Mouse (Mus musculus): ENCODE data around the gene Togaram1. TPM values are rescaled to one million over a fixed set of nuclear protein-coding genes. Genes with fewer than 3 reads are reported as not detected.
A peak's percentile ranks its signal among the peaks of the same experiment; 100 is the strongest.

Togaram1 gene
- polyA plus RNA-seq, 1 experiment: 1.2 TPM

DNA sequence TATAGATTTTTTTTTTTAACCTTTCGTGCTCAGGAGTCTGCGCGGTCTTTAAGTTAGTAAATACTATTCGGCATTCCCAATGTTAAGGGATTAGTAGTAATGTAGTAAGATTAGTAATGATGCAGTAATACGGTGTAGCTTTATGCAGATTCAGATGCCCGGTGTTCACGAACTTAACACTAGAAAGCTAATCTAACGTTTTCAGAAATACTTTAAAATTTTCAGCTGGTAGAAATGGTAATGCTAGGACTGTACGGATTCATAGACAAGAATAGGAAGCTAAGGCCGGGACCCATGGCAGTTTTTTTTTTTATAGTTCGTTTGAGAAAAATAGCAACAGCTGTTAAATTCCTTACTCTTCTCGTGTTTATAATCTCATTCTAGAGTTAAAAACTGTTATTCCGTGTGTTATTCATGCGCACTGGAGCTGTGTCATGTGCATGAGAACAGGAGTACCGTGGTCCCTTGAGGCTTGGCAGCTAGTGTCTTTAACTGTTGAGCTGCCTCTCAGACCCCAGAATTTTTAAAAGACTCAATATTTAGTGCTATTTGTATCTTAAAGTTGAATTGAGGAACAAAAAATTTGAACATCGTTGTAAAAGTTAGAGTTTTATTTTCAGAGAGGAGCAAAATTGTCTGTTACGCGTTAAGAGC is 71.4 kb downstream of the Togaram1 start:
- H3K36me3 ChIP-seq (replicated peaks; ENCODE audit: low read length): peaks cover 11% of the 10 kb centered on the region
- no peaks in the 10 kb centered on the region for H3K27me3 ChIP-seq (replicated peaks)
- peak overlapping the region; percentile 99 for H3K4me3 ChIP-seq (replicated peaks)
- H3K9me3 ChIP-seq: no peaks in the 10 kb centered on the region
- peaks cover 22% of the 10 kb centered on the region for H3K4me1 ChIP-seq
- TF ChIP-seq FLI1 (IDR thresholded peaks at IDR 0.05; ENCODE audit: low read length) (no peak), GATA1 (IDR thresholded peaks at IDR 0.05; ENCODE audit: borderline replicate concordance, low read length) (no peak)

DNA sequence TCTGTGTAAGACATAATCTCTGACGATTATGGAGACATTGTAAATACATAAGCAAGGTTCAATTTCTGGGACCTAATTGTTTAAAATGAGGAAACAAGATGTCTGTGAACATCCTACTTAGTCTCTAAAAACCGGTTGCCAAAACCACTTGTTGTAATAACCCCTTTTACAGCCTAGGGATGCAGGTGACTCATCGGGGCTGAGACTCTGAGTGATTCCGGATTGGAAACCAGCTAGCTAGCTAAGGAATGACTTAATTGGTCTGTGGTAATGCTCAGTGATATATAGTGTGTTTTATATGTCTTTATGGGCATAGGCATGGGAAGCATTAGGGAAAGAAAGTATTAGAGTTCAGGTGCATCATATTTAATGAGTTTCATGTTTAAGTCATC is 71.9 kb downstream of the Togaram1 start:
- TF ChIP-seq FLI1 (IDR thresholded peaks at IDR 0.05; ENCODE audit: low read length): no peak
- TF ChIP-seq GATA1 (IDR thresholded peaks at IDR 0.05; ENCODE audit: borderline replicate concordance, low read length): no peak
- peak overlapping the region; percentile 99 for H3K4me3 ChIP-seq (replicated peaks)
- peaks cover 22% of the 10 kb centered on the region for H3K4me1 ChIP-seq
- peaks cover 16% of the 10 kb centered on the region for H3K36me3 ChIP-seq (replicated peaks; ENCODE audit: low read length)
- no peaks in the 10 kb centered on the region for H3K27me3 ChIP-seq (replicated peaks)
- H3K9me3 ChIP-seq: no peaks in the 10 kb centered on the region

DNA sequence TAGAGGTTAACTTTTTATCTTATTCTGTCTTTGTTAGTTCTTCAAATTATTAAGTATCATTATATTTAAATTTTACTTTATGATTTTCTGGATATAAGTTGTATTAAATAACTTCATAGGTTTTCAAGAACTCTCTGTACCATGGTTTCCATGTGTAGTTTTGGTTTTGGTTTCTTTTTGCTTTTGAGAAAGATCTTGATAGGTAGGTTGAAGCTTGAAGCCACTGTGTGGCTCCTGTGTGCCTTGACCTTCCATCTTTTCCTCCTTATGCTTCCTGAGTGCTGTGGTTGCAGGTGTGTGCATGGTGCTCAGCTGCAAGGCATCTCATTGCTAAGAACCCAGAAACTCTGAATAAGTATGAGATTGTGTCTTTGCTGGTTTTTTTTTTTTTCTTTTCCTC is 83.2 kb downstream of the Togaram1 start:
- H3K36me3 ChIP-seq (replicated peaks; ENCODE audit: low read length): peaks cover 85% of the 10 kb centered on the region
- TF ChIP-seq GATA1 (IDR thresholded peaks at IDR 0.05; ENCODE audit: borderline replicate concordance, low read length) (no peak), FLI1 (IDR thresholded peaks at IDR 0.05; ENCODE audit: low read length) (no peak)
- no peak overlapping the region for H3K4me3 ChIP-seq (replicated peaks)
- H3K27me3 ChIP-seq (replicated peaks): no peaks in the 10 kb centered on the region
- H3K9me3 ChIP-seq: no peaks in the 10 kb centered on the region
- peaks cover 3% of the 10 kb centered on the region; the same call in 1 of the 2 replicates for H3K4me1 ChIP-seq

DNA sequence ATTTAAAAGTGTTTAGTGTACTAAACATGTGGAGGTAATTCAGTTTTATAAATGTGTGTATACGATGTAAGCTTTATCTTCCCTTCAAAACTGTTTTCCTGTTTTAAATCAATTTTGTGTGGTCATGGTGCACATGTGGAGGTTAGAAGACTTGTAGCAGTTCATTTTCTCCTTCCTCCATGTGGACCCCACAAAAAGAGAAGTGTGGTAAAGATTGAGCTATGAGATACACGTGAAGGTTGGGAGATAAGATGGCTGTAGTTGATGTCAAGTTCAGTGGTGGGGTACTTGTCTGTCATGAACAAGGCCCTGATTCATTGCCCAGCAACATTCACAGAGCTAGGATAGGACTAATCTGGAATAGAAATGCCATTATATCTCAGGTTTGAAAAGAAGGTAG is 92.6 kb downstream of the Togaram1 start:
- H3K4me1 ChIP-seq: no peaks in the 10 kb centered on the region
- H3K4me3 ChIP-seq (replicated peaks): no peak overlapping the region
- H3K36me3 ChIP-seq (replicated peaks; ENCODE audit: low read length): peaks cover 94% of the 10 kb centered on the region
- no peaks in the 10 kb centered on the region for H3K9me3 ChIP-seq
- no peak for TF ChIP-seq GATA1 (IDR thresholded peaks at IDR 0.05; ENCODE audit: borderline replicate concordance, low read length)
- no peak for TF ChIP-seq FLI1 (IDR thresholded peaks at IDR 0.05; ENCODE audit: low read length)
- no peaks in the 10 kb centered on the region for H3K27me3 ChIP-seq (replicated peaks)

DNA sequence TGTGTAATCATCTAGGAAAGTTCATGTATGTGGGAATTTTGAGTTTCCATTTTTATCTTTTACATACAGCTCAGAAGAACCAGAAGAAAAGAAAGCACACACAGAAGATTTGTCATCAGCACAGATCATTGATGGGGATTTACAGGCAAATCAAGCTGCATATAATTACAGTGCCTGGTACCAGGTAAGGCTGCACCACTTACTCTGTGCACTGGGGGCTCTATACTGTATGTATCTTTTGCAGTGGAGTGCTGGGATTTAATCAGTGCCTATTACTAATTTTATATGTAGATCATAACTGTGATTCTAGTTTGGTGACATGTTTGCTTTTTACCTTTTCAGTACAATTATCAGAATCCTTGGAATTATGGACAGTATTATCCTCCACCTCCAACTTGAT is 95.5 kb downstream of the Togaram1 start:
- TF ChIP-seq FLI1 (IDR thresholded peaks at IDR 0.05; ENCODE audit: low read length) (no peak), GATA1 (IDR thresholded peaks at IDR 0.05; ENCODE audit: borderline replicate concordance, low read length) (no peak)
- Histone ChIP-seq H3K27me3 (replicated peaks) (no peaks in the 10 kb centered on the region), H3K4me3 (replicated peaks) (no peak overlapping the region), H3K9me3 (no peaks in the 10 kb centered on the region), H3K36me3 (replicated peaks; ENCODE audit: low read length) (peaks cover 95% of the 10 kb centered on the region), H3K4me1 (peaks cover 8% of the 10 kb centered on the region; the same call in 1 of the 2 replicates)

DNA sequence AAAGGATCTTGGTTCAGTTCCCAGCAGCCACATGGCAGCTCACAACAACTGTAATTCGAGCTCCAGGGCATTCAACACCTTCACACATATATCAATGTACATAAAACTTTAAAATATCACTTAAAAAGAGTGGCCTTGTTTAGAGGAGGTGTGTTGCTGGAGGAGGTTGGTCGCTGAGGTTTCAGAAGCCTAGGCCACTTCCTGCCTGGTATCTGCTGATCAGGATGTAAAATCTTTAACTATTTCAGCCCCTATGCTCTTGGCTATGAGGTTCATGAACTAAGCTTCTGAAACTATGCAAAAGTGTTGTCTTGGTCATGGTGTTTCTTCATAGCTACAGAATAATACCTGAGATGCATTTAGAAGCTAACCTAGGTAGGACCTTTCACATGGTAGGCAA is 99.6 kb downstream of the Togaram1 start:
- peaks cover 87% of the 10 kb centered on the region for H3K36me3 ChIP-seq (replicated peaks; ENCODE audit: low read length)
- H3K4me3 ChIP-seq (replicated peaks): no peak overlapping the region
- peaks cover 8% of the 10 kb centered on the region; the same call in 1 of the 2 replicates for H3K4me1 ChIP-seq
- no peaks in the 10 kb centered on the region for H3K27me3 ChIP-seq (replicated peaks)
- TF ChIP-seq GATA1 (IDR thresholded peaks at IDR 0.05; ENCODE audit: borderline replicate concordance, low read length) (no peak), FLI1 (IDR thresholded peaks at IDR 0.05; ENCODE audit: low read length) (no peak)
- no peaks in the 10 kb centered on the region for H3K9me3 ChIP-seq

DNA sequence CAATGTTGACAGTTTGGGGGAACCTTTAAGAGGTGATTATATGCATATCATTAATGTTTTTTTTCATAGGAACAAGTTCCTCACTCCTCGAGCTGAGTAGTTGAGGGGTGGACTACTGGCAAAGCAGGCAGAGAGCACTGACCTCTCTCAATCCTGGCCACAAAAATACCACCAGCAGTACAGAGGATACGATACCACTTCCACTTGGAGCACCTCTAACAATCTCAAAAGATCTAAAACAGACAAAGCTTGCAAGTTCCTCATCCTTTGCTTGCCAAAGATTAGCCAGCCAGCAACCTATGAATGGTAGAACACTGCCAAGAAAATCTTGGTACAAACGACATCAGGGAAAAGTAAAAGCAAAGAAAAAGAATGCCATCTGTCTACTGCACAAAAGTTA is 100.6 kb downstream of the Togaram1 start:
- Histone ChIP-seq H3K4me1 (peaks cover 8% of the 10 kb centered on the region; the same call in 1 of the 2 replicates), H3K36me3 (replicated peaks; ENCODE audit: low read length) (peaks cover 79% of the 10 kb centered on the region), H3K27me3 (replicated peaks) (no peaks in the 10 kb centered on the region), H3K4me3 (replicated peaks) (no peak overlapping the region), H3K9me3 (no peaks in the 10 kb centered on the region)
- TF ChIP-seq GATA1 (IDR thresholded peaks at IDR 0.05; ENCODE audit: borderline replicate concordance, low read length) (no peak), FLI1 (IDR thresholded peaks at IDR 0.05; ENCODE audit: low read length) (no peak)

DNA sequence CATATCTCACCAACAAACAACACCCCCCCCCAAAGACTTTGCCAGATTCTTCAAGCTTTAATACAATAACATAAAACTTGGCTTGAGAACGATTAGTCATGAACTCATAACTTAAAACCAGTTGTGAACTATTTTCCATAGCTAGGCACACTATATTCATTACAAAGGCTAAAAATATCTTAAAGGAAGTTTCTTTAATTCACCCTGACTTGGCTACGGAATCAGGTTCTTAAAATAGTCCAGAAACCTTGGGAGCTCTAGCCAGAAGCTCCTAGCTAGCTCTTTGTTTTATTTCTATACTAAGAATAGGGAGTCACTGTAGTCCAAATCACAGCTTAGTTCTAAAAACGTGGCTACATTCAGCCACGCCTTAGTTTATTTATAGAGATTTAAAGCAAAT is 102.8 kb downstream of the Togaram1 start:
- no peaks in the 10 kb centered on the region for H3K27me3 ChIP-seq (replicated peaks)
- H3K9me3 ChIP-seq: no peaks in the 10 kb centered on the region
- peaks cover 64% of the 10 kb centered on the region for H3K36me3 ChIP-seq (replicated peaks; ENCODE audit: low read length)
- peaks cover 16% of the 10 kb centered on the region; the same call in 1 of the 2 replicates for H3K4me1 ChIP-seq
- TF ChIP-seq GATA1 (IDR thresholded peaks at IDR 0.05; ENCODE audit: borderline replicate concordance, low read length) (no peak), FLI1 (IDR thresholded peaks at IDR 0.05; ENCODE audit: low read length) (no peak)
- no peak overlapping the region for H3K4me3 ChIP-seq (replicated peaks)

Other genes with a start within 250 kb of the Togaram1 start
- 0.10 TPM in 1 of 2 replicates, not detected in the other for gene Gm527, start 47.9 kb upstream of the Togaram1 start, polyA plus RNA-seq (2012; ENCODE audit: insufficient read depth, low replicate concordance)
- gene Klhl28, start 270 bp upstream of the Togaram1 start, polyA plus RNA-seq (2012; ENCODE audit: insufficient read depth, low replicate concordance): 0.25 and 0.27 TPM in 2 replicates
- 0.63 and 1.3 TPM in 2 replicates for gene Prpf39, start 70.5 kb downstream of the Togaram1 start, polyA plus RNA-seq (2012; ENCODE audit: insufficient read depth, low replicate concordance)
- 40.1 TPM in 1 of 2 replicates, not detected in the other for gene Fkbp3, start 108.2 kb downstream of the Togaram1 start, polyA plus RNA-seq (2012; ENCODE audit: insufficient read depth, low replicate concordance)
- 0.26 and 1.0 TPM in 2 replicates for gene Fancm, start 109.8 kb downstream of the Togaram1 start, polyA plus RNA-seq (2012; ENCODE audit: insufficient read depth, low replicate concordance)
- gene Mis18bp1, start 206.8 kb downstream of the Togaram1 start, polyA plus RNA-seq (2012; ENCODE audit: insufficient read depth, low replicate concordance): 1.4 TPM in 1 of 2 replicates, not detected in the other